Mouse (Mus musculus) urinary bladder, adult 2 months (tissue): ENCODE measurements around the gene Rtkn2. TPM values are rescaled to one million over a fixed set of nuclear protein-coding genes. Genes with fewer than 3 reads are reported as not detected.

Experiments
- DNase-seq: peaks from one replicate; pipeline ENCODE4 v3.0.0; 2022; ENCODE audit warnings: low spot score
- polyA plus RNA-seq: library from polyadenylated mRNA; depleted of rRNA; stranded (reverse); fragments of >200 nt; gene quantifications from 2 replicates; pipeline ENCODE4 v1.2.3, GENCODE M21; 2012

Gene Rtkn2
- polyA plus RNA-seq, 1 experiment: 0.26 TPM

- no peak for DNase-seq
Measured at GRCm38 (mm10) chr10:68039641-68040205, 60.4 kb downstream of the Rtkn2 start.

- DNase-seq: no peak
Measured at GRCm38 (mm10) chr10:68040394-68040793, 61.0 kb downstream of the Rtkn2 start.

GRCm38 (mm10) chr10:68043973-68044372 lies 64.6 kb downstream of the Rtkn2 start:
- no peak for DNase-seq

GRCm38 (mm10) chr10:68044864-68045263 lies 65.5 kb downstream of the Rtkn2 start:
- no peak for DNase-seq

GRCm38 (mm10) chr10:68048641-68049305 lies 69.4 kb downstream of the Rtkn2 start:
- no peak for DNase-seq

GRCm38 (mm10) chr10:68050882-68051281 lies 71.5 kb downstream of the Rtkn2 start:
- no peak for DNase-seq

- no peak for DNase-seq
Measured at GRCm38 (mm10) chr10:68051316-68051933, 72.1 kb downstream of the Rtkn2 start.

GRCm38 (mm10) chr10:68052307-68052706 lies 72.9 kb downstream of the Rtkn2 start:
- no peak for DNase-seq

GRCm38 (mm10) chr10:68054131-68054530 lies 74.8 kb downstream of the Rtkn2 start:
- DNase-seq: no peak

GRCm38 (mm10) chr10:68054706-68055105 lies 75.3 kb downstream of the Rtkn2 start:
- no peak for DNase-seq

- DNase-seq: no peak
Measured at GRCm38 (mm10) chr10:68057841-68058240, 78.5 kb downstream of the Rtkn2 start.

- no peak for DNase-seq
Measured at GRCm38 (mm10) chr10:68058378-68058777, 79.0 kb downstream of the Rtkn2 start.

- no peak for DNase-seq
Measured at GRCm38 (mm10) chr10:68060590-68061248, 81.3 kb downstream of the Rtkn2 start.

- DNase-seq: no peak
Measured at GRCm38 (mm10) chr10:68061249-68061615, 81.9 kb downstream of the Rtkn2 start.

GRCm38 (mm10) chr10:68063806-68064545 lies 84.6 kb downstream of the Rtkn2 start:
- no peak for DNase-seq

- DNase-seq: no peak
Measured at GRCm38 (mm10) chr10:68064571-68064970, 85.2 kb downstream of the Rtkn2 start.

GRCm38 (mm10) chr10:68066173-68066572 lies 86.8 kb downstream of the Rtkn2 start:
- no peak for DNase-seq

GRCm38 (mm10) chr10:68067961-68068360 lies 88.6 kb downstream of the Rtkn2 start:
- no peak for DNase-seq

GRCm38 (mm10) chr10:68068426-68068825 lies 89.1 kb downstream of the Rtkn2 start:
- DNase-seq: no peak

GRCm38 (mm10) chr10:68071041-68071440 lies 91.7 kb downstream of the Rtkn2 start:
- DNase-seq: no peak

- no peak for DNase-seq
Measured at GRCm38 (mm10) chr10:68072626-68073025, 93.3 kb downstream of the Rtkn2 start.

GRCm38 (mm10) chr10:68074291-68074690 lies 94.9 kb downstream of the Rtkn2 start:
- DNase-seq: no peak
